Mouse (Mus musculus) olfactory bulb, adult 2 months (tissue): ENCODE data around the gene Dnajc3. TPM values are rescaled to one million over a fixed set of nuclear protein-coding genes. Genes with fewer than 3 reads are reported as not detected.

Source experiments
- H3K27ac ChIP-seq: fragments of 200-500 bp; 2 replicates; pipeline ENCODE4 v1.5.1; 2012; ENCODE audit warnings: low read depth, low read length; ENCODE audit not compliant: insufficient read depth
- H3K4me1 ChIP-seq: fragments of 200-500 bp; 2 replicates; pipeline ENCODE4 v1.6.1; 2012; ENCODE audit warnings: low read length; ENCODE audit not compliant: control insufficient read depth, insufficient read depth
- H3K4me3 ChIP-seq: fragments of 200-500 bp; 2 replicates; pipeline ENCODE4 v1.5.1; 2012; ENCODE audit warnings: mild to moderate bottlenecking, low read depth, low read length, moderate library complexity; ENCODE audit not compliant: insufficient read depth
- CTCF ChIP-seq: fragments of 200-500 bp; IDR thresholded peaks from 2 replicates; pipeline ENCODE4 v1.5.1; 2012; ENCODE audit warnings: low read depth, mild to moderate bottlenecking, low read length, moderate library complexity; ENCODE audit not compliant: insufficient read depth
- POLR2A ChIP-seq: fragments of 200-500 bp; IDR thresholded peaks from 2 replicates; pipeline ENCODE4 v1.6.1; 2012; ENCODE audit warnings: mild to moderate bottlenecking, low read depth, low read length, moderate library complexity; ENCODE audit not compliant: insufficient read depth
- WGBS: fragments of 180-500 bp; shearing (Covaris S2); methylation state at CpG from one replicate; pipeline ENCODE4 v1.1.7; 2018; 5-methylcytosine and 5-hydroxymethylcytosine counted together
- polyA plus RNA-seq: library from polyadenylated mRNA; stranded (reverse); fragments of >200 nt; gene quantifications from 2 replicates; pipeline ENCODE4 v1.2.4, GENCODE M21; 2012; ENCODE audit warnings: low replicate concordance; ENCODE audit not compliant: missing spikeins, insufficient read depth, insufficient read length

The Dnajc3 gene
- polyA plus RNA-seq, 1 experiment: not detected

- H3K27ac ChIP-seq: no peak overlapping the region
- WGBS: 34% methylated on average over 7 of the region's 7 CpGs
- TF ChIP-seq CTCF: no peak
- TF ChIP-seq POLR2A: no peak
- H3K4me1 ChIP-seq: peaks cover 5% of the 10 kb centered on the region
- H3K4me3 ChIP-seq: no peak overlapping the region
Observed at GRCm38 (mm10) chr14:119008031-119008590, 70.3 kb downstream of the Dnajc3 start.

- H3K4me3 ChIP-seq: no peak overlapping the region
- TF ChIP-seq POLR2A: no peak
- no peak for TF ChIP-seq CTCF
- 92% methylated on average over 2 of the region's 2 CpGs for WGBS
- H3K4me1 ChIP-seq: peaks cover 9% of the 10 kb centered on the region
- no peak overlapping the region for H3K27ac ChIP-seq
Observed at GRCm38 (mm10) chr14:119009531-119009930, 71.8 kb downstream of the Dnajc3 start.

- 67% methylated on average over 23 of the region's 23 CpGs for WGBS
Observed at GRCm38 (mm10) chr14:119012607-119013431, 75.0 kb downstream of the Dnajc3 start.

GRCm38 (mm10) chr14:119013549-119013948, 75.8 kb downstream of the Dnajc3 start:
- 57% methylated on average over 12 of the region's 12 CpGs for WGBS
- no peak overlapping the region for H3K4me3 ChIP-seq

More at GRCm38 (mm10) chr14:119012607-119013431, 75.0 kb downstream of the Dnajc3 start:
- peak overlapping the region; percentile 6; the same call in 1 of the 2 replicates for H3K4me3 ChIP-seq
- H3K4me1 ChIP-seq: peaks cover 6% of the 10 kb centered on the region
- peak overlapping the region; percentile 56; the same call in 1 of the 2 replicates for H3K27ac ChIP-seq
- TF ChIP-seq POLR2A: no peak
- no peak for TF ChIP-seq CTCF

GRCm38 (mm10) chr14:119025889-119026288, 88.1 kb downstream of the Dnajc3 start:
- H3K4me1 ChIP-seq: no peaks in the 10 kb centered on the region
- H3K4me3 ChIP-seq: no peak overlapping the region
- H3K27ac ChIP-seq: no peak overlapping the region
- WGBS: 76% methylated on average over 5 of the region's 5 CpGs
- TF ChIP-seq CTCF (no peak), POLR2A (no peak)

More at GRCm38 (mm10) chr14:119013549-119013948, 75.8 kb downstream of the Dnajc3 start:
- Histone ChIP-seq H3K27ac (no peak overlapping the region), H3K4me1 (peaks cover 6% of the 10 kb centered on the region)
- TF ChIP-seq POLR2A (no peak), CTCF (no peak)

- TF ChIP-seq CTCF (no peak), POLR2A (no peak)
- no peak overlapping the region for H3K27ac ChIP-seq
- 43% methylated on average over 4 of the region's 4 CpGs for WGBS
- H3K4me3 ChIP-seq: no peak overlapping the region
- no peaks in the 10 kb centered on the region for H3K4me1 ChIP-seq
Observed at GRCm38 (mm10) chr14:119027130-119027529, 89.4 kb downstream of the Dnajc3 start.

- Histone ChIP-seq H3K27ac (no peak overlapping the region), H3K4me3 (no peak overlapping the region), H3K4me1 (no peaks in the 10 kb centered on the region)
- TF ChIP-seq POLR2A: no peak
- TF ChIP-seq CTCF: no peak
- 50% methylated on average over 2 of the region's 2 CpGs for WGBS
Observed at GRCm38 (mm10) chr14:119027675-119028253, 90.0 kb downstream of the Dnajc3 start.

Other genes starting within 250 kb of the Dnajc3 start
- gene Abcc4, start 231.8 kb upstream of the Dnajc3 start, polyA plus RNA-seq: not detected in 2 replicates
- gene Cldn10, start 150.1 kb upstream of the Dnajc3 start, polyA plus RNA-seq: not detected in 2 replicates
- gene Dzip1, start 12.5 kb upstream of the Dnajc3 start, polyA plus RNA-seq: 283 TPM in 1 of 2 replicates, not detected in the other
- not detected in 2 replicates for gene Uggt2, start 161.5 kb downstream of the Dnajc3 start, polyA plus RNA-seq
- not detected in 2 replicates for gene Hs6st3, start 200.4 kb downstream of the Dnajc3 start, polyA plus RNA-seq